Mouse (Mus musculus): ENCODE measurements around the gene Lamb3. TPM values are rescaled to one million over a fixed set of nuclear protein-coding genes. Genes with fewer than 3 reads are reported as not detected.

The Lamb3 gene
- polyA plus RNA-seq, 1 experiment from 2014 or later: 34.9 TPM

DNA sequence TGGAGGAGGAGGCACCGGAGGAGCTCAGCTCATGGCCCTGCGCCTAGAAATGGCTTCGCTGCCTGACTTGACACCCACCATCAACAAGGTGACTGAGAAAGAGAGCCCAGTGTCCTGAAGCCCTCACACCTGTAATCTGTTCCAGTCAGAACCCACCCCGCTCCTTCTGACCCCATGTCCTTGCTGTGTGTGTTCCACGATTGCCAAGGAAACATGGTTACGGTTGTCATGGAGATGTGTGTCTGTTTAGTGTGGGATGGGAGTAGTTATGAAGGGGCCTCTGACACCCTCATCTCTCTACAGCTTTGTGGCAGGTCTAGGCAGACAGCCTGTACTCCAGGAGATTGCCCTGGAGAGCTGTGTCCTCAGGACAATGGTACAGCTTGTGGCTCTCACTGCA is 127.0 kb downstream of the Lamb3 start:
- ATAC-seq (ENCODE audit: low FRiP score, low TSS enrichment) (no peak), DNase-seq (ENCODE audit: low spot score) (no peak)
- H3K4me1 ChIP-seq (replicated peaks; ENCODE audit: control insufficient read depth, insufficient read depth): no peaks in the 10 kb centered on the region
- H3K4me2 ChIP-seq (replicated peaks; ENCODE audit: low read depth): no peak overlapping the region
- H3K27me3 ChIP-seq (ENCODE audit: control insufficient read depth, insufficient read depth, low read length): no peaks in the 10 kb centered on the region
- H3K9ac ChIP-seq (ENCODE audit: low read length): no peak overlapping the region
- no peaks in the 10 kb centered on the region for H3K9me3 ChIP-seq (ENCODE audit: control insufficient read depth, low read length)
- TF ChIP-seq CTCF (IDR thresholded peaks at IDR 0.05; ENCODE audit: low read depth) (no peak), EP300 (optimal IDR thresholded peaks at IDR 0.05) (no peak)
- 63% methylated on average over 6 of the region's 6 CpGs for WGBS
- no peak overlapping the region for H3K27ac ChIP-seq (replicated peaks)
- H3K4me3 ChIP-seq (ENCODE audit: low read depth, low read length): no peak overlapping the region
- no peaks in the 10 kb centered on the region; the same call in 1 of the 2 replicates for H3K36me3 ChIP-seq (ENCODE audit: control insufficient read depth, insufficient read depth, low read length)

- Histone ChIP-seq H3K9me3 (ENCODE audit: control insufficient read depth, low read length) (no peaks in the 10 kb centered on the region), H3K27ac (replicated peaks) (no peak overlapping the region), H3K4me3 (ENCODE audit: low read depth, low read length) (no peak overlapping the region), H3K4me2 (replicated peaks; ENCODE audit: low read depth) (no peak overlapping the region), H3K36me3 (ENCODE audit: control insufficient read depth, insufficient read depth, low read length) (no peaks in the 10 kb centered on the region), H3K9ac (ENCODE audit: low read length) (no peak overlapping the region), H3K27me3 (ENCODE audit: control insufficient read depth, insufficient read depth, low read length) (no peaks in the 10 kb centered on the region), H3K4me1 (replicated peaks; ENCODE audit: control insufficient read depth, insufficient read depth) (no peaks in the 10 kb centered on the region)
- 74% methylated on average over 7 of the region's 7 CpGs for WGBS
- TF ChIP-seq EP300 (optimal IDR thresholded peaks at IDR 0.05) (no peak), CTCF (IDR thresholded peaks at IDR 0.05; ENCODE audit: low read depth) (no peak)
- DNase-seq (ENCODE audit: low spot score): no peak
- no peak for ATAC-seq (ENCODE audit: low FRiP score, low TSS enrichment)
Observed at GRCm38 (mm10) chr1:193336122-193337017, 128.9 kb downstream of the Lamb3 start.

DNA sequence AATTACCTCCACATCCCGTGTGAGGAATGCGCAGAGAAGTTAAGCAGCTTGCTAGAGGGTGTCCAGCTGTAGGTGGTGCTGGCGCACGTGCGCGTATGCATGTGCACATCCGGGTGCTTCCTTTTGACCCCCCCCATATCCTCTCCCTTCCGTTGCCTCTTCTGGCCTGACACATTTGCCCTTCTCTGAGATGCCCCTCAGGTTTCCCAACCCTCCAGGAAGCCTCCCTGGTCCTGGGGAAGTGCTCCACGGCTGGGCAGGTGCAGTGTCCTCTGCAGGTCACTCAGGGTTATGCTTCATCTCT is 129.5 kb downstream of the Lamb3 start:
- Histone ChIP-seq H3K4me1 (replicated peaks; ENCODE audit: control insufficient read depth, insufficient read depth) (no peaks in the 10 kb centered on the region), H3K36me3 (ENCODE audit: control insufficient read depth, insufficient read depth, low read length) (no peaks in the 10 kb centered on the region), H3K9me3 (ENCODE audit: control insufficient read depth, low read length) (no peaks in the 10 kb centered on the region), H3K9ac (ENCODE audit: low read length) (no peak overlapping the region), H3K27ac (replicated peaks) (no peak overlapping the region), H3K27me3 (ENCODE audit: control insufficient read depth, insufficient read depth, low read length) (no peaks in the 10 kb centered on the region), H3K4me2 (replicated peaks; ENCODE audit: low read depth) (no peak overlapping the region), H3K4me3 (ENCODE audit: low read depth, low read length) (no peak overlapping the region)
- TF ChIP-seq EP300 (optimal IDR thresholded peaks at IDR 0.05) (no peak), CTCF (IDR thresholded peaks at IDR 0.05; ENCODE audit: low read depth) (no peak)
- 77% methylated on average over 9 of the region's 9 CpGs for WGBS
- ATAC-seq (ENCODE audit: low FRiP score, low TSS enrichment): no peak
- no peak for DNase-seq (ENCODE audit: low spot score)

DNA sequence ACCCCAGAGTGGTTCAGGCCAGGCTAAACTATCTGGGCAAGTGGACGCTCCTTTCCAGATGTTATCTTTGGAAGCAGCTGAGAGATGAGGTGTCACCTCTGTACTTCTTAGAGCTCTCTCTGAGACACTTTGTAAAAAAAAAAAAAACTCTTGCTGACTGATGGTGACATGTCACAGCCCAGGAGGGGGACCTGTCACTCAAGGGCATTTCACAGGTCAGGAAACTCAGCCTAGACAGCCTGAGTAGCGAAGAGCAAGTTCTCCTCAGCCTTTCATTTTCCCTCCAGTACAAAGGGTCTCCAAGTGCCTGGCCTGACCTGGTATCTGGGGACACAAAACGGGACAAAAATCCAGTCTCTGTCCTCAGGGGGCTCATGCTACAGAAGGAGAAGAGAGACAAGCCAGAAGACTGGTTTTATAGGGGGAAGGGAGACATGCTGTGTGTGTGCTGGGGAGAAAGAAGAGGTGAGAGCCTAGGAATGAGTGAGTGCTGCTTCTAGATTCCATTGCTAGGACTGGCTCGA is 130.3 kb downstream of the Lamb3 start:
- TF ChIP-seq EP300 (optimal IDR thresholded peaks at IDR 0.05): no peak
- no peak for TF ChIP-seq CTCF (IDR thresholded peaks at IDR 0.05; ENCODE audit: low read depth)
- ATAC-seq (ENCODE audit: low FRiP score, low TSS enrichment): no peak

DNA sequence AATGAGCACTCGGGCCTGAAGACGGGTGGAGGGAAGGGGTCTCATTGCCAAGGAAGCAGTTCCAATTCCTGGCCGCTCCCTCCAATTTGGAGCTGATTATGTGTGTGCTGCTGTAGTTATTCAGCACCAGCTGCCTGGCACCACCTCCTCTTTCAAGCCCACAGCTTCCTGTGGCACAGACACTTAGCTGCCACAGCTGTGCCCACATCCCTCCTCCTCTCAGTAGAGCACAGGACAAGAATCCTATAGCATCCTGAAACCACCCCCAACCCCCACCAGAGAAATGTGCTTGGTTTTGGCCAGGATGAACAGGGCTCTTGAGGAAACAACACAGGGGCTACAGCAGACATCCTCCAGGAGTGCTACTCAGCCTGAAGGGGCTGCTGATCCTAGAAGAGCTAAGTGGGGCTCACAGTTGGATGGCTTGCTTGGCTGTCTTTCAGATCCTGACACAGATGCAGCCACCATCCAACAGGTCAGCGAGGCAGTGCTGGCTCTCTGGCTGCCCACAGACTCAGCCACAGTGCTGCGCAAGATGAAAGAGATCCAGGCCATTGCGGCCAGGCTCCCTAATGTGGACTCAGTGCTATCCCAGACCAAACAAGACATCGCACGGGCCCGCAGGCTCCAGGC is 131.0 kb downstream of the Lamb3 start:
- 79% methylated on average over 9 of the region's 9 CpGs for WGBS
- no peak for TF ChIP-seq CTCF (IDR thresholded peaks at IDR 0.05; ENCODE audit: low read depth)
- ATAC-seq (ENCODE audit: low FRiP score, low TSS enrichment) (no peak), DNase-seq (ENCODE audit: low spot score) (no peak)
- no peak overlapping the region for H3K4me3 ChIP-seq (ENCODE audit: low read depth, low read length)
- H3K4me2 ChIP-seq (replicated peaks; ENCODE audit: low read depth): no peak overlapping the region
- no peaks in the 10 kb centered on the region for H3K9me3 ChIP-seq (ENCODE audit: control insufficient read depth, low read length)
- H3K36me3 ChIP-seq (ENCODE audit: control insufficient read depth, insufficient read depth, low read length): no peaks in the 10 kb centered on the region
- H3K9ac ChIP-seq (ENCODE audit: low read length): no peak overlapping the region
- H3K4me1 ChIP-seq (replicated peaks; ENCODE audit: control insufficient read depth, insufficient read depth): no peaks in the 10 kb centered on the region
- no peak overlapping the region for H3K27ac ChIP-seq (replicated peaks)
- no peaks in the 10 kb centered on the region for H3K27me3 ChIP-seq (ENCODE audit: control insufficient read depth, insufficient read depth, low read length)

More for the DNA sequence above, 130.3 kb downstream of the Lamb3 start:
- H3K4me1 ChIP-seq (replicated peaks; ENCODE audit: control insufficient read depth, insufficient read depth): no peaks in the 10 kb centered on the region
- 72% methylated on average over 4 of the region's 4 CpGs for WGBS
- H3K27ac ChIP-seq (replicated peaks): no peak overlapping the region
- no peak overlapping the region for H3K9ac ChIP-seq (ENCODE audit: low read length)
- no peak overlapping the region for H3K4me3 ChIP-seq (ENCODE audit: low read depth, low read length)
- H3K9me3 ChIP-seq (ENCODE audit: control insufficient read depth, low read length): no peaks in the 10 kb centered on the region
- no peak overlapping the region for H3K4me2 ChIP-seq (replicated peaks; ENCODE audit: low read depth)
- no peaks in the 10 kb centered on the region for H3K36me3 ChIP-seq (ENCODE audit: control insufficient read depth, insufficient read depth, low read length)
- H3K27me3 ChIP-seq (ENCODE audit: control insufficient read depth, insufficient read depth, low read length): no peaks in the 10 kb centered on the region
- no peak for DNase-seq (ENCODE audit: low spot score)
